Mouse (Mus musculus) midbrain, embryonic 16.5 days (tissue): ENCODE results near the gene Nr1h3. TPM values are rescaled to one million over a fixed set of nuclear protein-coding genes. Genes with fewer than 3 reads are reported as not detected.

Source experiments
- ATAC-seq: fragments of 200-750 bp; cut with Nextera tagmentation; 2 replicates; pipeline ENCODE4 v1.8.0; 2017; ENCODE audit warnings: moderate TSS enrichment
- H3K27ac ChIP-seq: fragments of 300-500 bp; sonication (generic); 2 replicates; pipeline ENCODE4 v1.5.1; 2014; ENCODE audit warnings: mild to moderate bottlenecking, low read length, mixed read lengths
- H3K27me3 ChIP-seq: fragments of 300-500 bp; sonication (generic); 2 replicates; pipeline ENCODE4 v1.6.1; 2014; ENCODE audit warnings: low read depth, low read length, mixed read lengths; ENCODE audit not compliant: control insufficient read depth, insufficient read depth
- H3K36me3 ChIP-seq: fragments of 300-500 bp; sonication (generic); 2 replicates; pipeline ENCODE4 v1.6.1; 2014; ENCODE audit warnings: mild to moderate bottlenecking, low read length, moderate library complexity, mixed read lengths; ENCODE audit not compliant: control insufficient read depth, insufficient read depth
- H3K4me1 ChIP-seq: fragments of 300-500 bp; sonication (generic); 2 replicates; pipeline ENCODE4 v1.6.1; 2014; ENCODE audit warnings: mild to moderate bottlenecking, low read length, mixed read lengths; ENCODE audit not compliant: control insufficient read depth, insufficient read depth
- H3K4me2 ChIP-seq: fragments of 300-500 bp; sonication (generic); 2 replicates; pipeline ENCODE4 v1.6.1; 2014; ENCODE audit warnings: mild to moderate bottlenecking, low read length, mixed read lengths
- H3K4me3 ChIP-seq: fragments of 300-500 bp; sonication (generic); 2 replicates; pipeline ENCODE4 v1.5.1; 2014; ENCODE audit warnings: low read depth, mild to moderate bottlenecking, low read length, moderate library complexity, mixed read lengths
- H3K9ac ChIP-seq: fragments of 300-500 bp; sonication (generic); 2 replicates; pipeline ENCODE4 v1.6.1; 2014; ENCODE audit warnings: low read depth, low read length, mixed read lengths
- H3K9me3 ChIP-seq: fragments of 300-500 bp; sonication (generic); replicated peaks from 2 replicates; pipeline ENCODE4 v1.6.1; 2014; ENCODE audit warnings: mild to moderate bottlenecking, low read length, mixed read lengths; ENCODE audit not compliant: control insufficient read depth, poor library complexity, severe bottlenecking
- WGBS: fragments of 180-500 bp; shearing (Covaris S2); extraction: QIAGEN DNeasy Blood & Tissue Kit; methylation state at CpG from one replicate; pipeline ENCODE4 v1.1.7; 2014; 5-methylcytosine and 5-hydroxymethylcytosine counted together
- polyA plus RNA-seq: library from polyadenylated mRNA; unstranded; fragments of >200 nt; fragmentation: Nextera tagmentation; extraction: Ambion mirVana; gene quantifications from 2 replicates; pipeline ENCODE4 v1.2.1, GENCODE M21; 2015

Gene Nr1h3
- polyA plus RNA-seq, 1 experiment from 2014 or later, result 2.7 TPM

GRCm38 (mm10) chr2:91160591-91160990 lies 42.0 kb downstream of the Nr1h3 start:
- peaks cover 60% of the 10 kb centered on the region for H3K36me3 ChIP-seq
- no peak for ATAC-seq
- 94% methylated on average over 6 of the region's 6 CpGs for WGBS

GRCm38 (mm10) chr2:91157002-91157752 lies 45.5 kb downstream of the Nr1h3 start:
- H3K4me3 ChIP-seq, result no peak overlapping the region
- H3K4me2 ChIP-seq, result no peak overlapping the region
- H3K9me3 ChIP-seq, result no peaks in the 10 kb centered on the region
- no peaks in the 10 kb centered on the region for H3K4me1 ChIP-seq
- WGBS, result 13% methylated on average over 6 of the region's 6 CpGs
- no peak overlapping the region for H3K27ac ChIP-seq
- H3K9ac ChIP-seq, result no peak overlapping the region
- H3K36me3 ChIP-seq, result peaks cover 67% of the 10 kb centered on the region
- ATAC-seq, result no peak
- H3K27me3 ChIP-seq, result no peaks in the 10 kb centered on the region

More at GRCm38 (mm10) chr2:91160591-91160990, 42.0 kb downstream of the Nr1h3 start:
- Histone ChIP-seq H3K4me1 (no peaks in the 10 kb centered on the region), H3K9ac (no peak overlapping the region), H3K9me3 (no peaks in the 10 kb centered on the region), H3K27ac (no peak overlapping the region), H3K4me2 (no peak overlapping the region), H3K27me3 (no peaks in the 10 kb centered on the region), H3K4me3 (no peak overlapping the region)

GRCm38 (mm10) chr2:91154091-91154490 lies 48.5 kb downstream of the Nr1h3 start:
- Histone ChIP-seq H3K27me3 (no peaks in the 10 kb centered on the region), H3K9ac (no peak overlapping the region), H3K36me3 (peaks cover 59% of the 10 kb centered on the region), H3K4me1 (no peaks in the 10 kb centered on the region), H3K9me3 (no peaks in the 10 kb centered on the region), H3K27ac (no peak overlapping the region), H3K4me2 (no peak overlapping the region), H3K4me3 (no peak overlapping the region)
- WGBS, result 97% methylated on average over 3 of the region's 3 CpGs
- no peak for ATAC-seq

GRCm38 (mm10) chr2:91152885-91153377 lies 49.7 kb downstream of the Nr1h3 start:
- ATAC-seq, result no peak
- H3K27ac ChIP-seq, result no peak overlapping the region
- no peak overlapping the region for H3K4me2 ChIP-seq
- H3K4me3 ChIP-seq, result no peak overlapping the region
- H3K4me1 ChIP-seq, result no peaks in the 10 kb centered on the region
- H3K9ac ChIP-seq, result no peak overlapping the region
- H3K27me3 ChIP-seq, result no peaks in the 10 kb centered on the region
- 94% methylated on average over 3 of the region's 3 CpGs for WGBS
- H3K9me3 ChIP-seq, result no peaks in the 10 kb centered on the region
- H3K36me3 ChIP-seq, result peaks cover 55% of the 10 kb centered on the region

GRCm38 (mm10) chr2:91151331-91151730 lies 51.3 kb downstream of the Nr1h3 start:
- H3K27ac ChIP-seq, result no peak overlapping the region
- no peaks in the 10 kb centered on the region for H3K4me1 ChIP-seq
- H3K36me3 ChIP-seq, result peaks cover 49% of the 10 kb centered on the region
- no peak overlapping the region for H3K4me3 ChIP-seq
- ATAC-seq, result no peak
- H3K9me3 ChIP-seq, result no peaks in the 10 kb centered on the region
- WGBS, result 74% methylated on average over 1 of the region's 1 CpGs
- no peaks in the 10 kb centered on the region for H3K27me3 ChIP-seq
- H3K4me2 ChIP-seq, result no peak overlapping the region
- no peak overlapping the region for H3K9ac ChIP-seq

- H3K4me1 ChIP-seq, result no peaks in the 10 kb centered on the region
- no peaks in the 10 kb centered on the region for H3K27me3 ChIP-seq
- H3K9ac ChIP-seq, result no peak overlapping the region
- no peak overlapping the region for H3K27ac ChIP-seq
- no peak for ATAC-seq
- no peak overlapping the region for H3K4me2 ChIP-seq
- H3K36me3 ChIP-seq, result peaks cover 39% of the 10 kb centered on the region
- H3K9me3 ChIP-seq, result no peaks in the 10 kb centered on the region
- H3K4me3 ChIP-seq, result no peak overlapping the region
Measured at GRCm38 (mm10) chr2:91148101-91148500, 54.5 kb downstream of the Nr1h3 start.

- Histone ChIP-seq H3K4me3 (no peak overlapping the region), H3K27me3 (no peaks in the 10 kb centered on the region), H3K9me3 (no peaks in the 10 kb centered on the region), H3K4me1 (no peaks in the 10 kb centered on the region), H3K36me3 (peaks cover 40% of the 10 kb centered on the region), H3K4me2 (no peak overlapping the region), H3K9ac (no peak overlapping the region), H3K27ac (no peak overlapping the region)
- WGBS, result 97% methylated on average over 11 of the region's 11 CpGs
- ATAC-seq, result no peak
Measured at GRCm38 (mm10) chr2:91143401-91143800, 59.2 kb downstream of the Nr1h3 start.

GRCm38 (mm10) chr2:91142920-91143319 lies 59.7 kb downstream of the Nr1h3 start:
- H3K36me3 ChIP-seq, result peaks cover 39% of the 10 kb centered on the region
- H3K4me3 ChIP-seq, result no peak overlapping the region
- H3K9me3 ChIP-seq, result no peaks in the 10 kb centered on the region
- H3K4me1 ChIP-seq, result no peaks in the 10 kb centered on the region
- no peak for ATAC-seq
- no peaks in the 10 kb centered on the region for H3K27me3 ChIP-seq
- H3K27ac ChIP-seq, result no peak overlapping the region
- no peak overlapping the region for H3K9ac ChIP-seq
- no peak overlapping the region for H3K4me2 ChIP-seq
- WGBS, result 93% methylated on average over 6 of the region's 6 CpGs

GRCm38 (mm10) chr2:91139764-91140163 lies 62.9 kb downstream of the Nr1h3 start:
- no peak overlapping the region for H3K4me2 ChIP-seq
- H3K9ac ChIP-seq, result no peak overlapping the region
- no peaks in the 10 kb centered on the region for H3K4me1 ChIP-seq
- H3K4me3 ChIP-seq, result no peak overlapping the region
- peaks cover 27% of the 10 kb centered on the region for H3K36me3 ChIP-seq
- 70% methylated on average over 8 of the region's 8 CpGs for WGBS
- no peaks in the 10 kb centered on the region for H3K27me3 ChIP-seq
- H3K9me3 ChIP-seq, result no peaks in the 10 kb centered on the region
- no peak overlapping the region for H3K27ac ChIP-seq
- ATAC-seq, result no peak
